Mouse (Mus musculus) layer of hippocampus, postnatal 36 days (tissue): ENCODE measurements around the gene Krt26. TPM values are rescaled to one million over a fixed set of nuclear protein-coding genes. Genes with fewer than 3 reads are reported as not detected.

Experiments
- DNase-seq, 2 experiments: peaks; one replicate each; pipeline ENCODE4 v3.0.0; 2022
- total RNA-seq, 2 experiments: library from RNA; stranded (reverse); gene quantifications; 2 replicates each; pipeline ENCODE4 v1.2.3; 2021

The Krt26 gene
- total RNA-seq, 2 experiments from 2014 or later = not detected

DNA sequence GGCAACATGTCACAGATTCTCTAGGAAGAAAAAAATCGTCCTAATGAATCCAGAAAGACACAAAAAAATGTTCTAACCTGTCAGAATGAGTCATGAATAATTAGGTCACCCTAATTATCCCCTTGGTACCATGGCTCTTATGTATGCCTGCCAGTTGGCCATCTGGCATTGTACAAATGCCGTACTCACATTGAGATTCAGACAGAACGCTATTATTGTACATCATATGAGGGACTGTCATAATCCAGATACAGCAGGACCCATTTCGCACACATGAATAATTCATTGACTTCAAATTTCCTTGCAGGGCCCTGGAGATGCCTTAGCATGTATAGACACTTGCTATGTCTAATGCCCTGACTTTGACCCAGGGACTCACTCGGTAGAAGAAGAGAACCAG lies 53.8 kb downstream of the Krt26 start:
- no peak for DNase-seq

DNA sequence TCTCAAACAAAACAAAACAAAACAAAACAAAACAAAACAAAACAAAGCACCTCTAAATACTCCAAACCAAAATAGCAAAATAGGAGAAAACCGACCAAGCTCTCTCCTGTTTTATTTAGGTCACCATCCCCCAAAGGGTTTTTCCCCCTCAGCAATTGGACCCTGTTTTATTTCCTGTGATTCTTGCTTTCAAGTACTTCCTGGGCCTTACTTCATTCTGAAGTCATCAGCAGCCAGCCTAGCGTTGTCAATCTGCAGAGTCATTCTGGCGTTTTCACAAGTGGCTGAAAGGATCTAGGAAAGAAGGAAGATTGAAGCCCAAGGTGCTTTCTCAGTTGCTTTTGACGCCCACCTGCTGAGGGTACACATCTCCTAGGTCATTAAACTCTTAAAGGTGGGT lies 54.4 kb downstream of the Krt26 start:
- DNase-seq = no peak

DNA sequence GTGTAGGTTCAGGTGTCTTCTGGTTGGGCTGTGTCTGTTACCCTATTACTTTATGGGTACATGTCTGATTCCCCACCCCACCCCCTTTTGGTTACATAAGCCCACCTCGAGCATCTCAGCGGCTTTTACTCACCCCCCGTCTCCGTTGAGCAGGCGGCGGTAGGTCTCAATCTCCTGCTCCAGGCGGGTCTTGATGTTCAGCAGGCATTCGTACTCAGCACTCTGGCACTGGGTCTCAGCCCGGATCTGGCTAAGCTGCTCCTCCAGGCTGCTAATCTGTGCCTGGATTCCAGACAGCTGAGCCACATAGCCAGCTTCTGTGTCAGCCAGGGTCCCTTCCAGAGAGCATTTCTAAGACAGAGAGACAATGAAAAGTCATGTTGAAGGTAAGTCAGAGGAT lies 56.6 kb downstream of the Krt26 start:
- DNase-seq = no peak

DNA sequence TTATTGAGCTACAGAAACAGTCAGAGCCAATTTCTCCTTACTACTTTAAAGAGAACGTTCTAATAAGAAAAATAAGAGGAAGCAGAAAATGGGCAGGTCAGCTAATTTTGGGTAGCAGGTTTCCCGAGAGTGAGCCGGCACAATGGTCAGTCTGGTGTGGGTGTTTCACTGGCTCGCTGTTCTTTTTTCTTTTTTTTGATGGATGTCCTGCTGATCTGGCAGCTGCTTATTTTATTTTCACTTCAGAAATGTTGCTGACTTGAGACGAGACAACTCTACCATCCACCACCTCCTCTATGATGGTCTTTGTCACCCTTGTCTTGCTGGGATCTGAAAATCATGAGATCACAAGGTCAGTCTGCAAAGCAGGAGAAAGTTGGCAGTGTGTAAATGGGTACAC lies 57.8 kb downstream of the Krt26 start:
- no peak for DNase-seq

Other genes starting within 250 kb of the Krt26 start
- gene Tns4, start 248.7 kb downstream of the Krt26 start, total RNA-seq = not detected
- not detected for gene Ccr7, start 182.9 kb downstream of the Krt26 start, total RNA-seq
- gene Smarce1, start 106.9 kb downstream of the Krt26 start, total RNA-seq = 10 to 100 TPM; 56.6 to 60.4 TPM
- gene Krt222, start 93.9 kb downstream of the Krt26 start, total RNA-seq = 10 to 100 TPM; 23.5 to 23.9 TPM
- not detected for gene Krt24, start 52.7 kb downstream of the Krt26 start, total RNA-seq
- gene Krt25, start 15.0 kb downstream of the Krt26 start, total RNA-seq = not detected
- gene Krt27, start 13.1 kb upstream of the Krt26 start, total RNA-seq = not detected
- under 1 TPM; 0.27 to 0.30 TPM for gene Krt28, start 36.9 kb upstream of the Krt26 start, total RNA-seq
- 10 to 100 TPM; 15.3 to 17.5 TPM for gene Krt10, start 51.4 kb upstream of the Krt26 start, total RNA-seq
- under 1 TPM; 0.61 to 0.97 TPM for gene Krt12, start 84.3 kb upstream of the Krt26 start, total RNA-seq
- gene Krt20, start 100.2 kb upstream of the Krt26 start, total RNA-seq = not detected
- gene Krt23, start 155.2 kb upstream of the Krt26 start, total RNA-seq = not detected
- gene Krt39, start 183.4 kb upstream of the Krt26 start, total RNA-seq = not detected
- gene Krt40, start 205.2 kb upstream of the Krt26 start, total RNA-seq = not detected
- not detected for gene Krtap3-3, start 212.9 kb upstream of the Krt26 start, total RNA-seq
- not detected for gene Krtap3-2, start 218.9 kb upstream of the Krt26 start, total RNA-seq
- not detected for gene Gm11939, start 221.5 kb upstream of the Krt26 start, total RNA-seq
- not detected for gene Krtap3-1, start 228.7 kb upstream of the Krt26 start, total RNA-seq
- gene Krtap1-5, start 243.1 kb upstream of the Krt26 start, total RNA-seq = not detected
- not detected for gene Krtap1-4, start 245.7 kb upstream of the Krt26 start, total RNA-seq